Mouse (Mus musculus): ENCODE results near the gene Gm28048.

- TF ChIP-seq CTCF (IDR thresholded peaks at IDR 0.05; ENCODE audit: low read depth) (no peak), EP300 (optimal IDR thresholded peaks at IDR 0.05) (no peak)
Measured at GRCm38 (mm10) chr11:22985510-22985909, 3.6 kb upstream of the Gm28048 start.
